Mouse (Mus musculus): ENCODE data around the gene Ube2e1. TPM values are rescaled to one million over a fixed set of nuclear protein-coding genes. Genes with fewer than 3 reads are reported as not detected.
"Not testable (repeated sequence)": the region's sequence is repeated elsewhere in the genome, so short reads cannot be mapped to it uniquely, and the experiment has no call there.

Ube2e1 gene
- polyA plus RNA-seq, 1 experiment from 2014 or later = 64.2 TPM

DNA sequence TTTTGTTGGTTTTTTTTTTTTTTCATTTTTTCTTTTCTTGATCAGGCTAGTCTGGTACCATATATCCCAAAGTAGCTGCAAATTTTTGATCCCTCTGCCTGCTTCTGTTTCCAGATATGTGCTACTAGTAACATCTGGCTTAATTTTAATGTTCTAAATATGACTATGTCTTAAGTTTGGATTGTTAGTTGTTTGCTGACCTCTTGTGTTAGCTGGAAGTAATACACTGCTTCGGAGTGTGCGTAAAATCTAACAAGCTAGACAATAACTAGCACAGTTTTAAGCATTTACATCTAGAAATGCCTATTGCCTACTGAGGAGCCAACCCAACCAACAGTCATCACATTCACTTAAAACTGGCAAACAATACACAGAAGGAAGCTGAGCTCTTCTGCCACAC is 47.1 kb downstream of the Ube2e1 start:
- Histone ChIP-seq H3K27ac (ENCODE audit: low read depth, low read length) (no peak overlapping the region), H3K9ac (ENCODE audit: low read length) (no peak overlapping the region), H3K4me3 (ENCODE audit: low read depth, low read length) (no peak overlapping the region), H3K4me2 (ENCODE audit: low read depth) (no peak overlapping the region), H3K9me3 (ENCODE audit: control insufficient read depth, low read length) (no peaks in the 10 kb centered on the region), H3K36me3 (ENCODE audit: control insufficient read depth, insufficient read depth, low read length) (no peaks in the 10 kb centered on the region), H3K27me3 (ENCODE audit: control insufficient read depth, insufficient read depth, low read length) (no peaks in the 10 kb centered on the region), H3K4me1 (ENCODE audit: control insufficient read depth, insufficient read depth, low read length) (no peaks in the 10 kb centered on the region)
- WGBS = 90% methylated on average over 2 of the region's 2 CpGs
- ATAC-seq (ENCODE audit: insufficient read depth, low FRiP score, low TSS enrichment) = no peak
- DNase-seq (ENCODE audit: low spot score) = no peak

DNA sequence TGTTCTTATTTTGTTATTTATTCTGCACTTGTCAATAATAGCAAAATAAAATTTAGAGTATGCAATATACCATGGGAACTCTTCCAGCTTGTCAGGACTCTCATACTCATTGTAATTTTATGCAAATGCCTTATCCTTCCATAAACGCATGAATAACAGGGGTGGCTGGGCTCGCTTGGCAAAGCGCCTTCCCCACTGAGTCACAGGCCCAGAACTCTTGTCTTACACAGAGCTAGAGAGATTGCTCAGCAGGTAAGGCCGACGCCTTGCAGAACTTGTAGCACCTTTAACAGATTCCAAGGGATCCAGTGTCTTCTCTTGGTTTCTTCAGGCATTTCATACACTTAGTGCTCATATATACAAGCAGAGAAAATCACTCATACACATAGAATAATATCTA is 51.3 kb downstream of the Ube2e1 start:
- no peak for ATAC-seq (ENCODE audit: insufficient read depth, low FRiP score, low TSS enrichment)
- H3K27me3 ChIP-seq (ENCODE audit: control insufficient read depth, insufficient read depth, low read length) = no peaks in the 10 kb centered on the region
- no peak overlapping the region for H3K4me2 ChIP-seq (ENCODE audit: low read depth)
- no peaks in the 10 kb centered on the region for H3K4me1 ChIP-seq (ENCODE audit: control insufficient read depth, insufficient read depth, low read length)
- DNase-seq (ENCODE audit: low spot score) = no peak
- no peaks in the 10 kb centered on the region for H3K9me3 ChIP-seq (ENCODE audit: control insufficient read depth, low read length)
- no peak overlapping the region for H3K4me3 ChIP-seq (ENCODE audit: low read depth, low read length)
- H3K36me3 ChIP-seq (ENCODE audit: control insufficient read depth, insufficient read depth, low read length) = no peaks in the 10 kb centered on the region
- H3K27ac ChIP-seq (ENCODE audit: low read depth, low read length) = no peak overlapping the region
- H3K9ac ChIP-seq (ENCODE audit: low read length) = no peak overlapping the region
- WGBS = 92% methylated on average over 5 of the region's 5 CpGs

DNA sequence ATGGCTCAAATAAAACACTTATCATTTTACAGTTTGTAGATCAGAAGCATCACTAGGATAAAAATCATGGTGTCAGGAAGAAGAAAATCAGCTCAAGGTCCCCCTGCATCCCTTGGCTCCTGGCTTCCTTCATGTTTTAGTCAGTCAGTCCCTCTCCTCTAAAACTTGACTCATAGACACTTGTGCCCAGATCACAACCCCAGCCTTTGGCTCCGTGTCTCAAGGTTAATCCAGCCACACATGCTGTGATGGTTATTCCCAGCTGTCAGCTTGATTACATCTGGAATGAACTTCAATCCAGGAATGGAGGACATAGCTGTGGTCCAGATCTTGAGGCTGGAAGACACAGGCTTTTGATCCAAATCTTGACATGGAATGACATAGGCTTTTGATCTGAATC is 57.1 kb downstream of the Ube2e1 start:
- Histone ChIP-seq H3K4me2 (ENCODE audit: low read depth) (no peak overlapping the region), H3K9me3 (ENCODE audit: control insufficient read depth, low read length) (no peaks in the 10 kb centered on the region), H3K27ac (ENCODE audit: low read depth, low read length) (no peak overlapping the region), H3K27me3 (ENCODE audit: control insufficient read depth, insufficient read depth, low read length) (no peaks in the 10 kb centered on the region), H3K36me3 (ENCODE audit: control insufficient read depth, insufficient read depth, low read length) (no peaks in the 10 kb centered on the region), H3K4me1 (ENCODE audit: control insufficient read depth, insufficient read depth, low read length) (no peaks in the 10 kb centered on the region), H3K9ac (ENCODE audit: low read length) (no peak overlapping the region), H3K4me3 (ENCODE audit: low read depth, low read length) (no peak overlapping the region)
- DNase-seq (ENCODE audit: low spot score) = no peak
- ATAC-seq (ENCODE audit: insufficient read depth, low FRiP score, low TSS enrichment) = no peak
- WGBS = 80% methylated on average over 1 of the region's 1 CpGs

DNA sequence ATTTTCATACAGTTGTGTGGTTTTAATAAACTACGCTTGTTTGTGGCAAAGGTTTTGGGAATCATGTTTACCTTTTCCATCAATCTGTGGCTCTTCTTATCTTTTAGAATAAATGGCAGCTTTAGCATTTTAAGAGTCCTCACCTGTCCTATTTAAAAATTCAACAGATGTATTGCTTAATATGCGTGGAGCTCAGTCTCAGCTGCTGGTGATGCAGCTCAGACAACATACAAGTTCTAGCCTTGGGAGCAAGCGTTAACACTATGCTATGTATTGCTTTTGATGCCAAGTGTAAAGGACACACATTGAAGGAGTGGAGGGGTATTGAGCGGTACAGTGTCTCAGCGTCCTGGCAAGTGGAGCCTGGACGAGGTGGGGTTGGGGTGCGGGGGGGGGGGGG is 60.0 kb downstream of the Ube2e1 start:
- ATAC-seq (ENCODE audit: insufficient read depth, low FRiP score, low TSS enrichment) (no peak), DNase-seq (ENCODE audit: low spot score) (no peak)
- Histone ChIP-seq H3K9ac (ENCODE audit: low read length) (no peak overlapping the region), H3K27me3 (ENCODE audit: control insufficient read depth, insufficient read depth, low read length) (no peaks in the 10 kb centered on the region), H3K27ac (ENCODE audit: low read depth, low read length) (no peak overlapping the region), H3K4me3 (ENCODE audit: low read depth, low read length) (peak overlapping the region; percentile 56), H3K4me2 (ENCODE audit: low read depth) (peak overlapping the region; percentile 57), H3K36me3 (ENCODE audit: control insufficient read depth, insufficient read depth, low read length) (peaks cover 6% of the 10 kb centered on the region), H3K4me1 (ENCODE audit: control insufficient read depth, insufficient read depth, low read length) (no peaks in the 10 kb centered on the region), H3K9me3 (ENCODE audit: control insufficient read depth, low read length) (no peaks in the 10 kb centered on the region)
- WGBS = 19% methylated on average over 6 of the region's 7 CpGs

DNA sequence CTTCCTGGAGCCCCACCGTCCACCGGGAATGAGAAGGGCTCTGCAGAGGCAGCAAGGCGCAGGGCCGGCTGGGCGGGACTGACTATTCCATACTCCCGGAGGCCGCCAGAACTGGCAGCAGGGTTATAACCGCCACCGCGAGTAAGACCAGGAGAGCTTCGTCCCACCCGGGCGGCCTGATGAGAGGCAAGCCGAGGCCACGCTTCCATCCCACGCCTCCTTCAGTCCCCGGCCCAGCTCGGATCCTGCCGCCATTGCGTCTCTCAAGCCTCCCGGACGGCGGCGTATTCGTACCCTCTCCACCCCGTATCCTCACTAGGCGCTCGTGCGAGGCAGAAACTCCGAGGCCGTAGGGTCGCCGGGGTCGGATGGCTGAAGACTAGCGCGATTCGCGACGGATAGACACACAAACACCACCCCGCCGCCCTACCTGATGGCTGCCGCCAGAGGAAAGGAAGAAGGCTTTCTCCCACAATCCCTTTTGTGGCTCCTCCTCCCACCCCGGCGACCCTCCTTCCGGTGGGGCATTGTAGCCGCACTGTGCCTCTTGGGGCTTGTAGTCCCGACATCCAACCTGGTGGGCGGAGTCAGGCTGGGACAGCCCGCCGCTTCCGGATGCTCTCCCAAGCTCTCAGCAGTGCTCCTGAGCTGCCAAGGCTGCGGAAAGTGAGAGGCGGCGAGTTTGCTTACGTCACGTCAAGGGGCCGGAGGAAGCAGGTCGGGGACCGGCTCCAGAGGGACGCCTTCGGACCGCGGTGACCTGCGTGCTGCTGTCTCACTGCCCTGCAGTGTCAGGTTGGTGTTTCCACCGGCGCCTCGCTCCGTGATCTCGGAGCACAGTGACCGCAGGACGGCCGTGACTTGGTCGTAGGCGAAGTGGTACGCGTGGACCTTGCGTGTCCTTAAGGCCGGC is 60.9 kb downstream of the Ube2e1 start, which contains the start of the genes Nkiras1 and Rpl15:
Gene Nkiras1 (plus strand): TSS at position 608 of the 913 bp plus-strand sequence.
Gene Rpl15 (minus strand): TSS at position 863 of the 913 bp plus-strand sequence.
- peak within 1 kb of the TSS; percentile 56 for H3K4me3 ChIP-seq (ENCODE audit: low read depth, low read length)
- WGBS = under 1% methylated on average over 70 of the region's 78 CpGs
- no peaks in the 10 kb centered on the region for H3K9me3 ChIP-seq (ENCODE audit: control insufficient read depth, low read length)
- H3K4me1 ChIP-seq (ENCODE audit: control insufficient read depth, insufficient read depth, low read length) = no peaks in the 10 kb centered on the region
- H3K27me3 ChIP-seq (ENCODE audit: control insufficient read depth, insufficient read depth, low read length) = no peaks in the 10 kb centered on the region
- peak within 1 kb of the TSS; percentile 83 for H3K9ac ChIP-seq (ENCODE audit: low read length)
- DNase-seq (ENCODE audit: low spot score) = peak; percentile 98
- peaks cover 7% of the 10 kb centered on the region for H3K36me3 ChIP-seq (ENCODE audit: control insufficient read depth, insufficient read depth, low read length)
- H3K27ac ChIP-seq (ENCODE audit: low read depth, low read length) = peak within 1 kb of the TSS; percentile 28
- ATAC-seq (ENCODE audit: insufficient read depth, low FRiP score, low TSS enrichment) = peak; percentile 98
- peak within 1 kb of the TSS; percentile 70 for H3K4me2 ChIP-seq (ENCODE audit: low read depth)

DNA sequence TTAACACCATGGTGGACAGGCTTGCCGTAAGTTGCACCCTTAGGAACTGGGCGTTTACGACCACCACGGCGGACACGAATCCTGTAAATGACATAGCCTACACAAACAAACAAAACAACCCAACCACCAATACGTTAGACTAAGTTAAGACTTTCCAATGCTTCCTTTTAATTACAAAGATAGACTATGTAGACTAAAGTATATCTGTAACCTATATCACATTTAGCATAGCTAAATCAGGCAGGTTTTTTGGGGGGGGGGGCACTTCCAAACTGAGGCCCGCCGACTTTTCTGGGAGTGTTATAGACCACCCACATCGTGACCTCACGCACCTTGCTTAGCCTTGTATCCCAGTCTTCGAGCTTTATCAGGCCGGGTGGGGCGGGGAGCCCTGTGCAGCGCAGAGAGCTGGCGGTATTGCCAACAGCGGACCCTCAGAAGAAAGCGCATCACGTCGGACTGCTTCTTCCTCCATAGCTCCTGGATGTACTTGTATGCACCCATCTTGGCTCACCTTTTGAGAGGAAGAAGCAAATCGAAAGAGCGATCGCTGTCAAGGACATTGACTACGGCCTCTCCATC is 61.6 kb downstream of the Ube2e1 start:
- peak overlapping the region; percentile 83 for H3K9ac ChIP-seq (ENCODE audit: low read length)
- not testable (repeated sequence) for DNase-seq (ENCODE audit: low spot score); H3K36me3 ChIP-seq (ENCODE audit: control insufficient read depth, insufficient read depth, low read length); H3K4me1 ChIP-seq (ENCODE audit: control insufficient read depth, insufficient read depth, low read length); H3K9me3 ChIP-seq (ENCODE audit: control insufficient read depth, low read length); H3K27me3 ChIP-seq (ENCODE audit: control insufficient read depth, insufficient read depth, low read length)
- peak overlapping the region; percentile 70 for H3K4me2 ChIP-seq (ENCODE audit: low read depth)
- 1% methylated on average over 19 of the region's 24 CpGs for WGBS
- peak overlapping the region; percentile 56 for H3K4me3 ChIP-seq (ENCODE audit: low read depth, low read length)
- H3K27ac ChIP-seq (ENCODE audit: low read depth, low read length) = peak overlapping the region; percentile 28; the same call in 1 of the 2 replicates
- ATAC-seq (ENCODE audit: insufficient read depth, low FRiP score, low TSS enrichment) = peak; percentile 1; the same call in 1 of the 2 replicates

DNA sequence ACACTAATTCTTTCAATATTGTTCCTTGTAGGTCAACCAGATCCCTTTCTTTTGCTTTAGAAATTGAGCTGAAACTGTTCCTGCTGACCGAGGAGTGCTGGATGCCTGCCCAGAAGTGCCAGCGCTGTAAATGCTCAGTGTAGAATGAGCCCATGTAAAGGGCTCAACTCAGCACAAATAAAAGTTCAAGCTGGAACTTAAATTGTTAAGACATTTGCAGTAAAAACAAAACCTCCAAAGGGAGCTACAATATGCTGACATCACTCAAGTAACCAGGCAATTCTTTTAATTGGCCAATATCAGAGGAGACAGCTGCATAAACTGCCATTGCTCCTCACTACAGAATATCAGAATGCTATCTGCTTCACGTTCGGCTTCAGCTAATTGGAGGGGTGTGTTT is 68.2 kb downstream of the Ube2e1 start:
- DNase-seq (ENCODE audit: low spot score) (no peak), ATAC-seq (ENCODE audit: insufficient read depth, low FRiP score, low TSS enrichment) (no peak)
- Histone ChIP-seq H3K9ac (ENCODE audit: low read length) (no peak overlapping the region), H3K4me1 (ENCODE audit: control insufficient read depth, insufficient read depth, low read length) (no peaks in the 10 kb centered on the region), H3K36me3 (ENCODE audit: control insufficient read depth, insufficient read depth, low read length) (peaks cover 7% of the 10 kb centered on the region), H3K9me3 (ENCODE audit: control insufficient read depth, low read length) (no peaks in the 10 kb centered on the region), H3K4me3 (ENCODE audit: low read depth, low read length) (no peak overlapping the region), H3K27ac (ENCODE audit: low read depth, low read length) (no peak overlapping the region), H3K4me2 (ENCODE audit: low read depth) (no peak overlapping the region), H3K27me3 (ENCODE audit: control insufficient read depth, insufficient read depth, low read length) (no peaks in the 10 kb centered on the region)
- WGBS = 80% methylated on average over 4 of the region's 4 CpGs

DNA sequence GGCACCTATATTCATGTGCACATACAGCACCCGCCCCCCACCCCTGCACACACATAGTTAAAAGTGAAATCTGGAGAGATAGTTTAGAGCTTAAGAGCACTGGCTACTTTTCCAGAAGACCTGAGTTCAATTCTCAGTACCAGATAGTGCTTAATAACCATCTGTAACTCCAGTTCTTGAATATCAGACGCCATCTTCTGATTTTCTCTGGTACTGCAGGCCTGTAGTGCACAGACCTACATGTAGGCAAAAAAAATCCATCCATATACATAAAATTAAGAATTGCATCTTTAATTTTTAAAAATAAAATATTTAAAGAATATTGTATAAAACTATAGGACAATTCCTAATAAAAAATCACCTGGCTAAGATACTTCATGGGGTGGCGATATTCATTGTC is 70.5 kb downstream of the Ube2e1 start:
- no peak overlapping the region for H3K27ac ChIP-seq (ENCODE audit: low read depth, low read length)
- H3K36me3 ChIP-seq (ENCODE audit: control insufficient read depth, insufficient read depth, low read length) = no peaks in the 10 kb centered on the region
- H3K27me3 ChIP-seq (ENCODE audit: control insufficient read depth, insufficient read depth, low read length) = no peaks in the 10 kb centered on the region
- no peak overlapping the region for H3K4me2 ChIP-seq (ENCODE audit: low read depth)
- no peak overlapping the region for H3K4me3 ChIP-seq (ENCODE audit: low read depth, low read length)
- ATAC-seq (ENCODE audit: insufficient read depth, low FRiP score, low TSS enrichment) (no peak), DNase-seq (ENCODE audit: low spot score) (no peak)
- no peaks in the 10 kb centered on the region for H3K9me3 ChIP-seq (ENCODE audit: control insufficient read depth, low read length)
- no peaks in the 10 kb centered on the region for H3K4me1 ChIP-seq (ENCODE audit: control insufficient read depth, insufficient read depth, low read length)
- WGBS = 86% methylated on average over 3 of the region's 3 CpGs
- H3K9ac ChIP-seq (ENCODE audit: low read length) = no peak overlapping the region

Data from neural tube, embryonic 11.5 days (tissue).